Mouse (Mus musculus) MEL (cell line): ENCODE data around the gene Tbx20. TPM values are rescaled to one million over a fixed set of nuclear protein-coding genes. Genes with fewer than 3 reads are reported as not detected.

Experiments
- DNase-seq: peaks from one replicate; pipeline ENCODE4 v3.0.0; 2011; ENCODE audit warnings: low read depth, low spot score
- H3K27ac ChIP-seq: 2 replicates; pipeline ENCODE4 v1.5.1; 2012; ENCODE audit warnings: low read depth, mild to moderate bottlenecking, control low read depth, low read length, moderate library complexity; ENCODE audit not compliant: control insufficient read depth
- H3K27me3 ChIP-seq, 2 experiments: fragments of 150-350 bp in 1 of 2; sonication (generic) in 1 of 2; 2 replicates each; pipeline ENCODE4 v1.6.1; 2012; ENCODE audit warnings: low read length in 2 of 2, mild to moderate bottlenecking in 2 of 2, improper control_type of control experiment in 1 of 2, moderate library complexity in 1 of 2; ENCODE audit not compliant: insufficient read depth in 2 of 2, control insufficient read depth in 1 of 2
- H3K36me3 ChIP-seq, 2 experiments: 2 replicates each; pipeline ENCODE4 v1.6.1; 2012 to 2014; ENCODE audit warnings: low read length in 2 of 2, improper control_type of control experiment in 1 of 2, inconsistent platforms in 1 of 2, mild to moderate bottlenecking in 1 of 2; ENCODE audit not compliant: insufficient read depth in 2 of 2, control insufficient read depth in 1 of 2
- H3K4me1 ChIP-seq, 2 experiments: fragments of 150-350 bp in 1 of 2; sonication (generic) in 1 of 2; 2 replicates each; pipeline ENCODE4 v1.6.1; 2012; ENCODE audit warnings: low read length in 2 of 2, improper control_type of control experiment in 1 of 2, mild to moderate bottlenecking in 1 of 2; ENCODE audit not compliant: insufficient read depth in 2 of 2, control insufficient read depth in 1 of 2
- H3K4me3 ChIP-seq, 2 experiments: fragments of 150-350 bp in 1 of 2; sonication (generic) in 1 of 2; 2 replicates each; pipeline ENCODE4 v1.5.1; 2012; ENCODE audit warnings: low read depth in 2 of 2, low read length in 2 of 2, mild to moderate bottlenecking in 2 of 2, moderate library complexity in 2 of 2, control low read depth in 1 of 2, improper control_type of control experiment in 1 of 2; ENCODE audit not compliant: control insufficient read depth in 1 of 2, insufficient read depth in 1 of 2
- H3K79me2 ChIP-seq: 2 replicates; pipeline ENCODE4 v1.6.1; 2012; ENCODE audit warnings: mild to moderate bottlenecking, low read length, moderate library complexity; ENCODE audit not compliant: control insufficient read depth, poor library complexity, insufficient read depth
- H3K9ac ChIP-seq: 2 replicates; pipeline ENCODE4 v1.6.1; 2012; ENCODE audit warnings: low read depth, mild to moderate bottlenecking, control low read depth, low read length, moderate library complexity; ENCODE audit not compliant: control insufficient read depth, poor library complexity, severe bottlenecking
- H3K9me3 ChIP-seq: fragments of 150-350 bp; sonication (generic); replicated peaks from 2 replicates; pipeline ENCODE4 v1.6.1; 2012; ENCODE audit warnings: mild to moderate bottlenecking, low read length, improper control_type of control experiment, moderate library complexity; ENCODE audit not compliant: insufficient read depth
- BHLHE40 ChIP-seq: IDR thresholded peaks from 2 replicates; pipeline ENCODE4 v1.6.1; 2012; ENCODE audit warnings: low read depth, mild to moderate bottlenecking, inconsistent platforms, low read length, improper control_type of control experiment, borderline replicate concordance
- CHD1 ChIP-seq: IDR thresholded peaks from 2 replicates; pipeline ENCODE4 v1.6.1; 2012; ENCODE audit warnings: low read depth, mild to moderate bottlenecking, inconsistent platforms, low read length, improper control_type of control experiment
- CHD2 ChIP-seq: IDR thresholded peaks from 2 replicates; pipeline ENCODE4 v1.6.1; 2011; ENCODE audit warnings: low read length, improper control_type of control experiment
- EP300 ChIP-seq, 2 experiments: IDR thresholded peaks; 2 replicates each; pipeline ENCODE4 v1.6.1; 2011; ENCODE audit warnings: improper control_type of control experiment in 2 of 2, low read length in 2 of 2, low read depth in 1 of 2, mild to moderate bottlenecking in 1 of 2
- GABPA ChIP-seq: IDR thresholded peaks from 2 replicates; pipeline ENCODE4 v1.6.1; 2012; ENCODE audit warnings: low read depth, mild to moderate bottlenecking, inconsistent platforms, low read length, improper control_type of control experiment, moderate library complexity
- JUND ChIP-seq: IDR thresholded peaks from 2 replicates; pipeline ENCODE4 v1.6.1; 2011; ENCODE audit warnings: low read depth, mild to moderate bottlenecking, improper control_type of control experiment, low read length
- KAT2A ChIP-seq: conservative IDR thresholded peaks from 2 replicates; pipeline ENCODE4 v1.6.1; 2012; ENCODE audit warnings: low read depth, low read length, improper control_type of control experiment, inconsistent platforms
- MEF2A ChIP-seq: IDR thresholded peaks from 2 replicates; pipeline ENCODE4 v1.6.1; 2014; ENCODE audit warnings: low read depth, mild to moderate bottlenecking, inconsistent platforms, low read length, improper control_type of control experiment; ENCODE audit not compliant: poor library complexity, insufficient replicate concordance, severe bottlenecking; ENCODE audit errors: extremely low read depth
- MXI1 ChIP-seq: IDR thresholded peaks from 2 replicates; pipeline ENCODE4 v1.6.1; 2011; ENCODE audit warnings: mild to moderate bottlenecking, low read depth, low read length, improper control_type of control experiment
- MYB ChIP-seq: IDR thresholded peaks from 2 replicates; pipeline ENCODE4 v1.6.1; 2011; ENCODE audit warnings: mild to moderate bottlenecking, low read depth, low read length, improper control_type of control experiment
- MYC ChIP-seq: IDR thresholded peaks from 2 replicates; pipeline ENCODE4 v1.6.1; 2011; ENCODE audit warnings: low read depth, mild to moderate bottlenecking, low read length, improper control_type of control experiment, moderate library complexity
- NELFE ChIP-seq: IDR thresholded peaks from 2 replicates; pipeline ENCODE4 v1.6.1; 2011; ENCODE audit warnings: low read depth, low read length, improper control_type of control experiment
- NRF1 ChIP-seq: IDR thresholded peaks from 2 replicates; pipeline ENCODE4 v1.6.1; 2014; ENCODE audit warnings: low read depth, mild to moderate bottlenecking, inconsistent platforms, low read length, improper control_type of control experiment, moderate library complexity; ENCODE audit not compliant: poor library complexity, insufficient read depth, severe bottlenecking
- POLR2AphosphoS2 ChIP-seq: IDR thresholded peaks from 2 replicates; pipeline ENCODE4 v1.6.1; 2011; ENCODE audit warnings: low read length, improper control_type of control experiment
- POLR2AphosphoS5 ChIP-seq: IDR thresholded peaks from 2 replicates; pipeline ENCODE4 v1.6.1; 2012; ENCODE audit warnings: low read depth, borderline replicate concordance, mild to moderate bottlenecking, inconsistent platforms, low read length, moderate library complexity, mixed read lengths
- SIN3A ChIP-seq: IDR thresholded peaks from 2 replicates; pipeline ENCODE4 v1.6.1; 2012; ENCODE audit warnings: low read length, improper control_type of control experiment, inconsistent platforms
- SMC3 ChIP-seq: IDR thresholded peaks from 2 replicates; pipeline ENCODE4 v1.6.1; 2011; ENCODE audit warnings: low read depth, low read length, improper control_type of control experiment
- TBP ChIP-seq: IDR thresholded peaks from 2 replicates; pipeline ENCODE4 v1.8.0; 2011; ENCODE audit warnings: low read depth, low read length, improper control_type of control experiment
- TCF12 ChIP-seq: IDR thresholded peaks from 2 replicates; pipeline ENCODE4 v1.6.1; 2014; ENCODE audit warnings: low read depth, mild to moderate bottlenecking, inconsistent platforms, low read length, improper control_type of control experiment, moderate library complexity
- UBTF ChIP-seq: IDR thresholded peaks from 2 replicates; pipeline ENCODE4 v1.6.1; 2012; ENCODE audit warnings: low read depth, mild to moderate bottlenecking, inconsistent platforms, low read length, improper control_type of control experiment, moderate library complexity, borderline replicate concordance; ENCODE audit not compliant: insufficient read depth
- USF1 ChIP-seq: IDR thresholded peaks from 2 replicates; pipeline ENCODE4 v1.6.1; 2014; ENCODE audit warnings: low read depth, mild to moderate bottlenecking, inconsistent platforms, low read length, improper control_type of control experiment, moderate library complexity
- ZKSCAN1 ChIP-seq: IDR thresholded peaks from 2 replicates; pipeline ENCODE4 v1.6.1; 2012; ENCODE audit warnings: low read depth, mild to moderate bottlenecking, inconsistent platforms, low read length, improper control_type of control experiment, moderate library complexity
- ZMIZ1 ChIP-seq: IDR thresholded peaks from 2 replicates; pipeline ENCODE4 v1.6.1; 2012; ENCODE audit warnings: low read depth, mild to moderate bottlenecking, inconsistent platforms, low read length, improper control_type of control experiment, moderate library complexity
- polyA plus RNA-seq, 2 experiments: library from polyadenylated mRNA; stranded (reverse) in 1 of 2; unstranded in 1 of 2; fragments of >175 nt in 1 of 2; fragments of >200 nt in 1 of 2; gene quantifications; 2 replicates each; pipeline versions ENCODE4 v1.2.1 to v1.2.4; 2012; ENCODE audit warnings: low replicate concordance in 2 of 2, low read depth in 1 of 2; ENCODE audit not compliant: insufficient read length in 2 of 2, insufficient read depth in 1 of 2, missing spikeins in 1 of 2
- total RNA-seq: library from RNA; depleted of rRNA; stranded (reverse); fragments of 300-350 nt; gene quantifications from 2 replicates; pipeline ENCODE4 v1.2.3, GENCODE M21; 2012; rRNA removed

The Tbx20 gene
- total RNA-seq (not detected in 2 replicates), polyA plus RNA-seq (not detected)

- Histone ChIP-seq H3K9ac (no peak within 1 kb of the TSS), H3K4me1 (no peaks in the 10 kb centered on the region), H3K36me3 (no peaks in the 10 kb centered on the region), H3K9me3 (no peaks in the 10 kb centered on the region), H3K27ac (no peak within 1 kb of the TSS), H3K79me2 (no peaks in the 10 kb centered on the region), H3K4me3 (no peak within 1 kb of the TSS), H3K27me3 (no peaks in the 10 kb centered on the region)
- no peak for DNase-seq
- TF ChIP-seq TCF12, result no peak
- TF ChIP-seq ZKSCAN1, result no peak
- TF ChIP-seq BHLHE40, result no peak
- TF ChIP-seq MXI1, result no peak
- no peak for TF ChIP-seq SMC3
- no peak for TF ChIP-seq POLR2AphosphoS5
- TF ChIP-seq USF1, result no peak
- TF ChIP-seq TBP, result no peak
- no peak for TF ChIP-seq KAT2A
- no peak for TF ChIP-seq EP300 (IDR thresholded peaks at IDR 0.05; ENCODE audit: low read depth in 1 of 2, low read length in 2 of 2)
- TF ChIP-seq MYC, result no peak
- no peak for TF ChIP-seq NELFE
- TF ChIP-seq GABPA, result no peak
- no peak for TF ChIP-seq ZMIZ1
- no peak for TF ChIP-seq MYB
- no peak for TF ChIP-seq CHD1
- TF ChIP-seq CHD2, result no peak
- TF ChIP-seq UBTF, result no peak
- TF ChIP-seq SIN3A, result no peak
- TF ChIP-seq, all 39 proteins: peak for 0
Observed at GRCm38 (mm10) chr9:24774160-24774969, at the start of gene Tbx20. Gene Tbx20 (minus strand): TSS chr9:24774303.

DNA sequence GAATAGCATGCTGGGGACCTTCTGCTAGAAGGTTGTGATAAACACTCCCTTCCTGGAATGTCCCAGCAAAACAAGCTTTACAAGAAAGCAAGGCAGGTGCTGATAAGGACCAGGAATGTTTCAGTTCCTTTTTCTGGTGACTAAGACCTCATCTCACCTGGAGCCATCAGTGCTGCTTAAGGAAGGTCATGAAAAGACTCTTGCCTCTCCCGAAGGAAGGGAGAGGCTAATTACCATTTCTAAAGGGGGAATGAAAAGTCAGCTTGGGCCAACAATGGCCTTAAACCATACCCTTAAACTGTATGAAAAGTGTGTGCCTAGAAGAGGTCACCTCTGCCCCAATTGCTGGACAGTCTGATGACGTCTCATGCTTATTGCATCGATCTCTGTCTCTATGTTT is 44.4 kb upstream of the Tbx20 start:
- Histone ChIP-seq H3K9me3 (no peaks in the 10 kb centered on the region), H3K79me2 (no peaks in the 10 kb centered on the region), H3K27me3 (no peaks in the 10 kb centered on the region)
- no peak for DNase-seq
- no peak for TF ChIP-seq NRF1
- TF ChIP-seq UBTF, result no peak
- no peak for TF ChIP-seq JUND
- no peak for TF ChIP-seq SMC3
- no peak for TF ChIP-seq MEF2A
- no peak for TF ChIP-seq USF1
- TF ChIP-seq POLR2AphosphoS2, result no peak
- TF ChIP-seq CHD2, result no peak
- TF ChIP-seq, all 39 proteins: peak for 0
- no peak overlapping the region for H3K4me3 ChIP-seq
- no peak overlapping the region for H3K27ac ChIP-seq
- no peaks in the 10 kb centered on the region for H3K36me3 ChIP-seq
- H3K4me1 ChIP-seq, result no peaks in the 10 kb centered on the region
- H3K9ac ChIP-seq, result no peak overlapping the region
